Mouse (Mus musculus) embryonic facial prominence, embryonic 14.5 days (tissue): ENCODE measurements around the gene Olfr844. TPM values are rescaled to one million over a fixed set of nuclear protein-coding genes. Genes with fewer than 3 reads are reported as not detected.

Source experiments
- ATAC-seq: fragments of 200-750 bp; cut with Nextera tagmentation; 2 replicates; pipeline ENCODE4 v1.8.0; 2017; ENCODE audit warnings: low read depth, moderate number of reproducible peaks, moderate TSS enrichment
- DNase-seq: peaks from one replicate; pipeline ENCODE4 v3.0.0-alpha.2; 2015; ENCODE audit warnings: low spot score
- H3K27ac ChIP-seq: fragments of 300-500 bp; sonication (generic); replicated peaks from 2 replicates; pipeline ENCODE4 v1.5.1; 2014; ENCODE audit warnings: low read depth, mild to moderate bottlenecking, low read length, moderate library complexity
- H3K27me3 ChIP-seq: fragments of 300-500 bp; sonication (generic); replicated peaks from 2 replicates; pipeline ENCODE4 v1.6.1; 2014; ENCODE audit warnings: low read length; ENCODE audit not compliant: control insufficient read depth, insufficient read depth
- H3K36me3 ChIP-seq: fragments of 300-500 bp; sonication (generic); 2 replicates; pipeline ENCODE4 v1.6.1; 2014; ENCODE audit warnings: low read length, mixed read lengths; ENCODE audit not compliant: control insufficient read depth, insufficient read depth
- H3K4me1 ChIP-seq: fragments of 300-500 bp; sonication (generic); 2 replicates; pipeline ENCODE4 v1.6.1; 2014; ENCODE audit warnings: antibody characterized with exemption, low read length; ENCODE audit not compliant: control insufficient read depth, insufficient read depth
- H3K4me2 ChIP-seq: fragments of 300-500 bp; sonication (generic); 2 replicates; pipeline ENCODE4 v1.6.1; 2014; ENCODE audit warnings: low read depth, mild to moderate bottlenecking, low read length, moderate library complexity, mixed read lengths
- H3K4me3 ChIP-seq: fragments of 300-500 bp; sonication (generic); 2 replicates; pipeline ENCODE4 v1.5.1; 2014; ENCODE audit warnings: low read depth, mild to moderate bottlenecking, low read length
- H3K9ac ChIP-seq: fragments of 300-500 bp; sonication (generic); 2 replicates; pipeline ENCODE4 v1.6.1; 2014; ENCODE audit warnings: low read depth, mild to moderate bottlenecking, low read length, moderate library complexity, mixed read lengths
- H3K9me3 ChIP-seq: fragments of 300-500 bp; sonication (generic); 2 replicates; pipeline ENCODE4 v1.6.1; 2016; ENCODE audit warnings: low read length; ENCODE audit not compliant: control insufficient read depth
- WGBS: fragments of 180-500 bp; shearing (Covaris S2); extraction: QIAGEN DNeasy Blood & Tissue Kit; methylation state at CpG from one replicate; pipeline ENCODE4 v1.1.7; 2014; 5-methylcytosine and 5-hydroxymethylcytosine counted together
- polyA plus RNA-seq: library from polyadenylated mRNA; unstranded; fragments of >200 nt; fragmentation: Nextera tagmentation; extraction: Ambion mirVana; gene quantifications from 2 replicates; pipeline ENCODE4 v1.2.1, GENCODE M21; 2014

Gene Olfr844
- not detected in 2 replicates for polyA plus RNA-seq

DNA sequence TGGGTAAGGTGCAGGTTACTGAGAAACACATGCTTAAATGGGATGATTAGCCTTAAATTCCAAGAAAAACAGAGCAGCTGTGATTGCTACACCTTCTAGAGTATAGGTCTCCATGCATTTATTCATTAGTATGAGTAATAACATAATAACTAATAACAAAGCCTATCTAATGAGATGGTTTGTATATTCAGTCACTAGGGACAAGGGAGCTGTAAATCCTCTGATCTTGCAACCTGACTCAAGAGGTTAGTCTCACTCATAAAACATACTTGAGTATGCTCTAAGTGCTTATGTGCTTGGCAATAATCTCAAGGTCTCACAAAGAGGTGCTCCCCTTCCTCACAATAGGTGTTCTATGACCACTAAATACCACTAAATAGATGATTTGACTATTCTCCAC lies at the start of gene Olfr844:
TSS of gene Olfr844 (plus strand) at position 301 of the 400 bp plus-strand sequence.
- H3K27me3 ChIP-seq = no peaks in the 10 kb centered on the region
- H3K4me2 ChIP-seq = no peak within 1 kb of the TSS
- ATAC-seq (no peak), DNase-seq (no peak)
- H3K4me1 ChIP-seq = no peaks in the 10 kb centered on the region
- no peaks in the 10 kb centered on the region for H3K36me3 ChIP-seq
- no peak within 1 kb of the TSS for H3K4me3 ChIP-seq
- H3K27ac ChIP-seq = no peak within 1 kb of the TSS
- no peak within 1 kb of the TSS for H3K9ac ChIP-seq
- peaks cover 12% of the 10 kb centered on the region; the same call in 1 of the 2 replicates for H3K9me3 ChIP-seq

DNA sequence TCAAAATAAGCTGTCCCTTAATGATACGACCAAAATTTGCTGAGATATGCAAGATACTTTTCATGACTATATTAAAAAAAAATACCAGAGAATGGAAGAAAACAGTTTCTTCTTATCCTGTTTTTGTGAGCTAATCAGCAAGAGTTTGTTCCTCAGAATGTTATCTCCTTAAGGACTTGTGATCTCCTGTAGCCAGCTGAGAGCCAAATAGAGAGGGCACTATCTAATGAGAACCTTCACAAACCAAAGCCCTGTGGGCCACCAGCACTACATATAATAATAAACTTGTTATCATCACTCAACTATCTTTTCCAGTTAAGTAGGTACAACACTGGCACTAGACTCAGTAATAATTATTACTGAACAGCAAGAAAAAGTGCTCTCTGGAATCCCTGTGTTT lies 20.0 kb downstream of the Olfr844 start, which contains the start of gene Olfr845:
TSS of gene Olfr845 (plus strand) at position 301 of the 400 bp plus-strand sequence.
- Histone ChIP-seq H3K9ac (no peak within 1 kb of the TSS), H3K9me3 (no peaks in the 10 kb centered on the region)
- WGBS = 79% methylated on average over 1 of the region's 1 CpGs

DNA sequence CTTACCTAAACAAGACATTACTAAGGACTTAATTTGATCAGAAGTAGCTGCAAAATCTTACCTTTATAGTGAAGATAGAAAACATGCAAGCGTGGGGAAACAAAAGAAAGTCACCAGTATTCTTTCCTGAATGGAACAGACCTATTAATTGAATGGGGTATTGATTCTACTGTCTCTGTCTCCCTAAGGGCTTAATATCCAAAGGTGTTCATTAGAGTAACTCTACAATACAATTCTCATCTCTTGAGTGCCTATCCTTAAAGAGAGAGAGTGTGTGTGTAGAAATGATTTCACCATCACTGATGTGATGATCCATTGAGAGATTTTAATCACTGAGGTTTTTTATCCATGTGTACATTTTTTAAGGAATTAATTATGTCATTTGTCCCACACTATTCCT lies 47.8 kb downstream of the Olfr844 start, which contains the start of gene Olfr846:
TSS of gene Olfr846 (minus strand) at position 101 of the 400 bp plus-strand sequence.
- no peak for ATAC-seq
- no peaks in the 10 kb centered on the region for H3K9me3 ChIP-seq
- WGBS = 61% methylated on average over 1 of the region's 1 CpGs
- H3K27ac ChIP-seq = no peak within 1 kb of the TSS
- H3K36me3 ChIP-seq = no peaks in the 10 kb centered on the region
- DNase-seq = no peak
- no peak within 1 kb of the TSS for H3K9ac ChIP-seq
- no peaks in the 10 kb centered on the region for H3K4me1 ChIP-seq
- no peak within 1 kb of the TSS for H3K4me2 ChIP-seq
- H3K27me3 ChIP-seq = no peaks in the 10 kb centered on the region
- no peak within 1 kb of the TSS for H3K4me3 ChIP-seq

More for the DNA sequence above, 20.0 kb downstream of the Olfr844 start, which contains the start of gene Olfr845:
- H3K27me3 ChIP-seq = no peaks in the 10 kb centered on the region
- H3K4me3 ChIP-seq = no peak within 1 kb of the TSS
- H3K4me2 ChIP-seq = no peak within 1 kb of the TSS
- no peak within 1 kb of the TSS for H3K27ac ChIP-seq
- no peaks in the 10 kb centered on the region for H3K36me3 ChIP-seq
- H3K4me1 ChIP-seq = no peaks in the 10 kb centered on the region
- DNase-seq (no peak), ATAC-seq (no peak)

Other genes starting within 250 kb of the Olfr844 start
- not detected in 2 replicates for gene Olfr836, start 196.0 kb upstream of the Olfr844 start, polyA plus RNA-seq
- gene Olfr837, start 180.0 kb upstream of the Olfr844 start, polyA plus RNA-seq = not detected in 2 replicates
- gene Olfr839-ps1, start 139.0 kb upstream of the Olfr844 start, polyA plus RNA-seq = not detected in 2 replicates
- gene Olfr843, start 64.4 kb upstream of the Olfr844 start, polyA plus RNA-seq = 0.04 TPM in 1 of 2 replicates, not detected in the other
- gene Olfr845, start 20.1 kb downstream of the Olfr844 start, polyA plus RNA-seq = not detected in 2 replicates
- not detected in 2 replicates for gene Olfr846, start 47.7 kb downstream of the Olfr844 start, polyA plus RNA-seq
- not detected in 2 replicates for gene Olfr847, start 62.3 kb downstream of the Olfr844 start, polyA plus RNA-seq
- 0.05 TPM in 1 of 2 replicates, not detected in the other for gene Olfr849, start 123.9 kb downstream of the Olfr844 start, polyA plus RNA-seq
- not detected in 2 replicates for gene Olfr850, start 161.9 kb downstream of the Olfr844 start, polyA plus RNA-seq
- not detected in 2 replicates for gene Olfr851, start 176.9 kb downstream of the Olfr844 start, polyA plus RNA-seq
- not detected in 2 replicates for gene Olfr853, start 224.7 kb downstream of the Olfr844 start, polyA plus RNA-seq